Mouse (Mus musculus) liver, embryonic 14.5 days (tissue): Measurements from ENCODE around the gene Calm3.

Experiments used
- CTCF ChIP-seq: IDR thresholded peaks from 2 replicates; pipeline ENCODE4 v1.5.1; 2016; ENCODE audit warnings: antibody characterized with exemption, low read depth, control low read depth
- EP300 ChIP-seq: IDR thresholded peaks from 2 replicates; pipeline ENCODE4 v1.6.1; 2016; ENCODE audit warnings: antibody characterized with exemption, low read depth

- TF ChIP-seq EP300, result no peak
- no peak for TF ChIP-seq CTCF
These were observed 33.0 kb downstream of the Calm3 start for GRCm38 (mm10) chr7:16890944-16891343.
